Mouse (Mus musculus) neural tube, embryonic 11.5 days (tissue): ENCODE measurements around the gene Olfr33. TPM values are rescaled to one million over a fixed set of nuclear protein-coding genes. Genes with fewer than 3 reads are reported as not detected.

Experiments used
- ATAC-seq: fragments of 200-750 bp; cut with Nextera tagmentation; 2 replicates; pipeline ENCODE4 v1.8.0; 2017; ENCODE audit warnings: moderate number of reproducible peaks, mild to moderate bottlenecking, moderate TSS enrichment, moderate library complexity; ENCODE audit not compliant: insufficient read depth, low FRiP score, low TSS enrichment
- DNase-seq: peaks from one replicate; pipeline ENCODE4 v3.0.0-alpha.2; 2015; ENCODE audit warnings: low spot score
- H3K27ac ChIP-seq: fragments of 300-500 bp; sonication (generic); 2 replicates; pipeline ENCODE4 v1.5.1; 2014; ENCODE audit warnings: low read depth, mild to moderate bottlenecking, low read length
- H3K27me3 ChIP-seq: fragments of 300-500 bp; sonication (generic); 2 replicates; pipeline ENCODE4 v1.6.1; 2014; ENCODE audit warnings: mild to moderate bottlenecking, low read length, mixed read lengths; ENCODE audit not compliant: control insufficient read depth, insufficient read depth
- H3K36me3 ChIP-seq: fragments of 300-500 bp; sonication (generic); 2 replicates; pipeline ENCODE4 v1.6.1; 2014; ENCODE audit warnings: mild to moderate bottlenecking, low read length, moderate library complexity, mixed read lengths; ENCODE audit not compliant: control insufficient read depth, insufficient read depth
- H3K4me1 ChIP-seq: fragments of 300-500 bp; sonication (generic); 2 replicates; pipeline ENCODE4 v1.6.1; 2014; ENCODE audit warnings: low read length, mixed read lengths; ENCODE audit not compliant: control insufficient read depth, insufficient read depth
- H3K4me2 ChIP-seq: fragments of 300-500 bp; sonication (generic); 2 replicates; pipeline ENCODE4 v1.6.1; 2014; ENCODE audit warnings: low read depth, mild to moderate bottlenecking, moderate library complexity
- H3K4me3 ChIP-seq: fragments of 300-500 bp; sonication (generic); 2 replicates; pipeline ENCODE4 v1.5.1; 2014; ENCODE audit warnings: low read depth, low read length
- H3K9ac ChIP-seq: fragments of 300-500 bp; sonication (generic); 2 replicates; pipeline ENCODE4 v1.6.1; 2014; ENCODE audit warnings: mild to moderate bottlenecking, low read length
- H3K9me3 ChIP-seq: fragments of 300-500 bp; sonication (generic); 2 replicates; pipeline ENCODE4 v1.6.1; 2016; ENCODE audit warnings: low read length; ENCODE audit not compliant: control insufficient read depth
- WGBS: fragments of 180-500 bp; shearing (Covaris S2); extraction: QIAGEN DNeasy Blood & Tissue Kit; methylation state at CpG from one replicate; pipeline ENCODE4 v1.1.7; 2014; 5-methylcytosine and 5-hydroxymethylcytosine counted together
- polyA plus RNA-seq: library from polyadenylated mRNA; unstranded; fragments of >200 nt; fragmentation: Nextera tagmentation; extraction: Ambion mirVana; gene quantifications from 2 replicates; pipeline ENCODE4 v1.2.1, GENCODE M21; 2014

Gene Olfr33
- polyA plus RNA-seq: not detected in 2 replicates

DNA sequence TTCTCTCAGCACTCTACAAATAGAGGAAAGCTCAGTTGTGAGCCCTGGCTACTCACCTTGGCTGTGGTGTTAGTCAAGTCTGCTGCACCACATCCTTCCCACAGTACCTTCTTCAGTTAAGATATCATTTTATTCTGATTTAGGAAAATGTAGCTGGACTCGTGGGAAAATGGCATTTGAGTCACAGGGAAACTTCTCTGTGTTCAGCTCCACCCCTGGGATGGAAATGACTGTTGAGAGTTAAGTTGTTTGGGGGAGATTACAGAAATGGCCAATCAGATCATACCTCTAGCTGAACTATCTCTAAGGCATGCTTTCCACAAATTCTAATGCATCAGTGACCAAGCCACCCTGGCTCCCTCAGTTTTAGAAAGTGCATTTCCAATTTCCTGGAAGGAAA, at the start of gene Olfr33:
TSS of gene Olfr33 (minus strand) at position 101 of the 400 bp plus-strand sequence.
- no peak within 1 kb of the TSS for H3K9ac ChIP-seq
- no peaks in the 10 kb centered on the region for H3K27me3 ChIP-seq
- H3K36me3 ChIP-seq: no peaks in the 10 kb centered on the region
- H3K27ac ChIP-seq: no peak within 1 kb of the TSS
- WGBS: 64% methylated on average over 1 of the region's 1 CpGs
- no peak for ATAC-seq
- DNase-seq: no peak
- H3K4me1 ChIP-seq: no peaks in the 10 kb centered on the region
- no peaks in the 10 kb centered on the region for H3K9me3 ChIP-seq
- H3K4me2 ChIP-seq: no peak within 1 kb of the TSS
- no peak within 1 kb of the TSS for H3K4me3 ChIP-seq

DNA sequence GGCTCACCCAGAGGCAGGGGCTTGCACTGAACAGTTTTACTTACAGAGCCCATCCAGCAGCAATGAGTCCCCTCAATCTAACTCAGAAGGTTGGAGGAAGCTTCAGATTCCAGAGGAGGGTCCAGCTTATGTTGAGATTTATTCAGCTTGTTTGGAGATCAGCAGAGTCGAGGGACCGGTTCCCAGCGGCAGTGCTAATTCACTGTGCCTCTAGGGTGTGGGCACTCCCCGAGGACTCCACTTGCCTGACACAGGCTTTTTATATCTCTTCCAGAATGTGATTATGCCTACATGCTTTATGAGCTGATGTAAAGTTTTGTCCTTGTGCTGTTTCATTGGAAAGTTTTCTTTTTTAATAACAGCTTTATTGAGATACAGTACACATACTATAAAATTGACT, 40.4 kb upstream of the Olfr33 start, which contains the start of the genes Olfr560 and Olfr78:
TSS of gene Olfr560 (minus strand) at position 101 of the 400 bp plus-strand sequence.
TSS of gene Olfr78 (minus strand) at position 206 of the 400 bp plus-strand sequence.
- DNase-seq (no peak), ATAC-seq (no peak)
- WGBS: 76% methylated on average over 4 of the region's 4 CpGs
- Histone ChIP-seq H3K9ac (no peak within 1 kb of the TSS), H3K9me3 (no peaks in the 10 kb centered on the region), H3K27me3 (no peaks in the 10 kb centered on the region), H3K4me2 (no peak within 1 kb of the TSS), H3K4me3 (no peak within 1 kb of the TSS), H3K27ac (no peak within 1 kb of the TSS), H3K4me1 (no peaks in the 10 kb centered on the region), H3K36me3 (no peaks in the 10 kb centered on the region)

DNA sequence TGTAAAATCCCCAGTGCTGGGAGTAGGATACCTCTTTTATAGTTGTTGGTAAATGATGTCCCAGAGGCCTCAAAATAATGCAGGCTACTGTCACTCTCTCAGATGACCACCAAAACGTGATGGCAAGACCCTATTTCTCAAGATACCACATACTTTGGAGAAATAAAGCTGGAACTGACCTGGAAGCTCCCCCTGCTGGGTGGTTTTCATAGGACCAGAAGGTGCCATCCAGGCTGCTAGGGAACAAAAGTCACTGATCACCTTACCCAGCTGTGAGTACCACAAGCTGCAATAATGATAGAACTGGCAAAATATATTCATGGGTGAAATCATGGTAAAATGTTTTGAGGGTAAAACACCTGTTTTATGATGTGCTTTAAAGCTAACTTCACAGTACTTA, 33.2 kb upstream of the Olfr33 start:
- DNase-seq: no peak
- 18% methylated on average over 1 of the region's 1 CpGs for WGBS

DNA sequence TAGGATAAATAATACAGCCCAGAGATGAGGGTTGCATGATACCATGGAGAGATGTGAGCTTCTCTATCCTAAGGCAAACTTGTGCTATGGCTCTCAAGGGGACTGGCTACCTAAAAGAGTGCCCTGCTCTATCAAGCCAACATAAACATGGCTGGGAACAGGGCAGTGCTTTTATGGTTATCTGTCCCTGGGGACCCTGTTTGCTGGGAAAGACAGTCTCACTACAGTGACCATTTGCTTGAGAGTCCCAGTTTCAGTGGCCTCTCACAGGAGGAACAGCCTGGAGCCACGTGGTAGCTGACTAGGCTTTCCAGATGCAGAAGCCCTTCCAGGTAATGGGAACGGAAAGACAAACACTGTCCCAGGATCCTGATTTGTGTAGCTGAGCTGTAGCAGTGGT, 18.8 kb upstream of the Olfr33 start:
- Histone ChIP-seq H3K36me3 (no peaks in the 10 kb centered on the region), H3K9ac (no peak overlapping the region), H3K4me1 (no peaks in the 10 kb centered on the region), H3K4me3 (no peak overlapping the region), H3K4me2 (no peak overlapping the region), H3K9me3 (no peaks in the 10 kb centered on the region), H3K27ac (no peak overlapping the region), H3K27me3 (no peaks in the 10 kb centered on the region)
- DNase-seq (no peak), ATAC-seq (no peak)
- 38% methylated on average over 2 of the region's 2 CpGs for WGBS

More for the DNA sequence above, 33.2 kb upstream of the Olfr33 start:
- no peaks in the 10 kb centered on the region for H3K4me1 ChIP-seq
- H3K9me3 ChIP-seq: no peaks in the 10 kb centered on the region
- H3K27me3 ChIP-seq: no peaks in the 10 kb centered on the region
- H3K27ac ChIP-seq: no peak overlapping the region
- H3K4me2 ChIP-seq: no peak overlapping the region
- no peak overlapping the region for H3K9ac ChIP-seq
- ATAC-seq: no peak
- no peak overlapping the region for H3K4me3 ChIP-seq
- H3K36me3 ChIP-seq: no peaks in the 10 kb centered on the region

DNA sequence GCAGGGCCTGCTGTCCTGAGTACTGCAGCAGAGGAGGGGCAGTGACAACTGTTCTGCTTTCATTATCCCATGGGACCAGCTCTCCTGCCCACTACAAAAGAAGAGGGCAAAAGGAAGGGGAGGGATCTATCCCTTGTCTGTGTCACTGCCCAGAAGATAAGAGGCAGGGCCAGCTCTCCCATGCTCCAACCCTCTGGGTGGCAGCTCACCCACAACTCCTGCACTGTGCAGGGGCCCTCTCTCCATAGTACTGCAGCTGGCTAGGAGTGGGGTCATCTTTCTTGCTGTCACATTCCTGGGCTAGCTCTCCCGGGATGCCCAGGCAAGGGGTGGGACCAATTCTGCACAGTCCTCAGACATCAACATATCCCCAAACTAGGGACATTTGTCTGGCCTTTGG, 14.9 kb upstream of the Olfr33 start:
- no peak overlapping the region for H3K4me3 ChIP-seq
- no peaks in the 10 kb centered on the region for H3K36me3 ChIP-seq
- H3K9me3 ChIP-seq: no peaks in the 10 kb centered on the region
- H3K27me3 ChIP-seq: no peaks in the 10 kb centered on the region
- no peak for ATAC-seq
- DNase-seq: no peak
- H3K4me2 ChIP-seq: no peak overlapping the region
- WGBS: 67% methylated on average over 1 of the region's 1 CpGs
- no peaks in the 10 kb centered on the region for H3K4me1 ChIP-seq
- no peak overlapping the region for H3K27ac ChIP-seq
- H3K9ac ChIP-seq: no peak overlapping the region

DNA sequence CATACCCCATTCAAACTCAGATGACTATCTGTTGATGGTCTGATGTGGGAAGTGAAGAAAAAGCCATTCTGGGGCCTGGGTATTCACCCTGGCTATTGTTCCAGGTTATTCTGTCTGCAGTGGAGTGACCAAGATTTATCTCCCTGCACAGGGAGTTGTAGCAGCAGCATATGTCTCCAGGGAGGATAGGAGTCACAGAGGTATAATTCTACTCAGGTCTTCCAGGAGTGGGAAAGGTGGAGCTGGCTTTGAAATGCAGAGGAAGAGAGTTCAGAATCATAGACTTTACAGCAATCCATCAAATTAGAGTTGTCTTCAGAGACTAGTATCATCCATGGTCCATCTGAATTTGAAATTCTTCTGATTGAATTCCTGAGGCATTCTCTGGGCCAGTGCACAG, 8.5 kb upstream of the Olfr33 start, which contains the start of gene Olfr559:
TSS of gene Olfr559 (minus strand) at position 101 of the 400 bp plus-strand sequence.
- no peak within 1 kb of the TSS for H3K4me3 ChIP-seq
- H3K27me3 ChIP-seq: no peaks in the 10 kb centered on the region
- no peaks in the 10 kb centered on the region for H3K4me1 ChIP-seq
- H3K4me2 ChIP-seq: no peak within 1 kb of the TSS
- no peak for DNase-seq
- no peaks in the 10 kb centered on the region for H3K9me3 ChIP-seq
- H3K27ac ChIP-seq: no peak within 1 kb of the TSS
- no peaks in the 10 kb centered on the region for H3K36me3 ChIP-seq
- H3K9ac ChIP-seq: no peak within 1 kb of the TSS
- ATAC-seq: no peak

DNA sequence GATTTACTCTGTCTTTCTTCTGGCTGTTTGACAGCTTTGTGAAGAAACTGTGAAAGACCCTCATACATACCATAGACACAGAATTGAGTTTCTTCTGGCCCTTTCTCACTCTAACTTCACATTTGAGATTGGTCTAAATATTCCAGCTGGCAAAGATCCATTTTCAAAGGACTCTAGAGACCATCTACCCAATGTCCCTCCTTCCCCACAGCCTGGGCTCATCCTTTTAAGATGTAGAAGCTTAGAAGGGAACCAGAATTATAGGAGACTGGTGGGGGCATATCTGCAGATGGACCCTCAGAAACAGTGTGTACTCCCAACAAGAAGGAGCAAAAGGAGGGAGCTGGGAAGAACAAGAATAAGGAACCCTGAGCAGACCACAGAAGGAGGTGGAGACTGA, 17.0 kb downstream of the Olfr33 start, which contains the start of gene Olfr558:
TSS of gene Olfr558 (plus strand) at position 301 of the 400 bp plus-strand sequence.
- no peak for ATAC-seq
- Histone ChIP-seq H3K4me2 (no peak within 1 kb of the TSS), H3K4me1 (no peaks in the 10 kb centered on the region), H3K27me3 (no peaks in the 10 kb centered on the region), H3K9ac (no peak within 1 kb of the TSS), H3K27ac (no peak within 1 kb of the TSS), H3K4me3 (no peak within 1 kb of the TSS), H3K9me3 (no peaks in the 10 kb centered on the region), H3K36me3 (no peaks in the 10 kb centered on the region)
- no peak for DNase-seq

DNA sequence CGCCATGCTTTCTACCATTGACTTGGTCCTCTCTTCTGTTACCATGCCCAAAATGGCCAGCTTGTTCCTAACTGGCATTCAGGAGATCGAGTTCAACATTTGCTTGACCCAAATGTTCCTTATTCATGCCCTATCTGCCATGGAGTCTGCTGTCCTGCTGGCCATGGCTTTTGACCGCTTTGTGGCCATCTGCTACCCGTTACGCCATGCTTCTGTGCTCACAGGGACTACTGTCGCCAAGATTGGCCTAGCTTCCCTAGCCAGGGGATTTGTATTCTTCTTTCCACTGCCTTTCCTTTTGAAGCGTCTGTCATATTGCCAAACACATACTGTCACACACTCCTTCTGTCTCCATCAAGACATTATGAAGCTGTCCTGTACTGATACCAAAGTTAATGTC, 20.4 kb downstream of the Olfr33 start:
- Histone ChIP-seq H3K27ac (no peak overlapping the region), H3K27me3 (no peaks in the 10 kb centered on the region), H3K36me3 (no peaks in the 10 kb centered on the region), H3K4me3 (no peak overlapping the region), H3K9ac (no peak overlapping the region), H3K9me3 (no peaks in the 10 kb centered on the region), H3K4me1 (no peaks in the 10 kb centered on the region), H3K4me2 (no peak overlapping the region)
- DNase-seq (no peak), ATAC-seq (no peak)
- 85% methylated on average over 7 of the region's 7 CpGs for WGBS

DNA sequence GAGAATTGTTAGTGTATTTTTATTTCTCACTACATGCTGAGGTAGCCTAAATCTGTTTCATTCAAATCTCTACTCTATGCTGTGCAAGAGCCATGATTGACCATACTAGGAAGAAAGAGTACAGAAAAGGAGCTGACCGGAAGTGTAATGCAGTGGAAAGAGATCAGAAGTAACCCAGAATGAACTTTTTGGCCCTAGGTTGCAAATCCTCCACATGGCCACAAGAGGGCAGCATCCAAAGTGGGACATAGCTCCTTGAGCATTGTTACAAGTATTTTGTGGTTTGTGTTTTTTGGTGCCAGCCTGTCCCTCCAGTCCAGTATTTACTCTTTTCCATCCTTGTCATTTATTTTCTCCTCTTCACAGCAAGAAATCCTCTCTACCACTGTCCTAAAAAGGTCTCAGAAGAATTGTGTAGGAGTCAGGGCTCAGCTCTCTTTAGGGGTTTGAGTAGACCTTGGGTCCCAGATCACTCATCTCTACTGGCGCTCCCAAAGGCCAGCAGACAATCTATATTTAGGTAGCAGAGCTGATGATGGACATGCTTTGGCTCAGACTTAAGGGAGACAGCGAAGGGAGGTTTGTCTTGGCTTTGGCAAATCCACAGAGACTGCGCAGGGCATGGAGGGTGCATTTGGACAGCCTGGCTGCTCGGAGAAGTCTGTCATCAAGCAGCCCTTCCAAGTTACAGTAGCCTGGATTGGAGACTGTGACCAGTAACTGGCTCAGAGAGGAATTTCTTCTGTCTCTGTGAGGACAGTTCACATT, 23.3 kb downstream of the Olfr33 start, which contains the start of gene Olfr557:
TSS of gene Olfr557 (plus strand) at position 553 of the 768 bp plus-strand sequence.
- Histone ChIP-seq H3K4me1 (no peaks in the 10 kb centered on the region), H3K27me3 (no peaks in the 10 kb centered on the region), H3K36me3 (no peaks in the 10 kb centered on the region), H3K9ac (no peak within 1 kb of the TSS), H3K4me3 (no peak within 1 kb of the TSS), H3K27ac (no peak within 1 kb of the TSS), H3K4me2 (no peak within 1 kb of the TSS), H3K9me3 (no peaks in the 10 kb centered on the region)
- ATAC-seq: no peak
- 82% methylated on average over 5 of the region's 5 CpGs for whole genome bisulfite sequencing
- peak; percentile 49 for DNase-seq
